Mouse (Mus musculus): Measurements from ENCODE around the gene Gramd1b.

DNA sequence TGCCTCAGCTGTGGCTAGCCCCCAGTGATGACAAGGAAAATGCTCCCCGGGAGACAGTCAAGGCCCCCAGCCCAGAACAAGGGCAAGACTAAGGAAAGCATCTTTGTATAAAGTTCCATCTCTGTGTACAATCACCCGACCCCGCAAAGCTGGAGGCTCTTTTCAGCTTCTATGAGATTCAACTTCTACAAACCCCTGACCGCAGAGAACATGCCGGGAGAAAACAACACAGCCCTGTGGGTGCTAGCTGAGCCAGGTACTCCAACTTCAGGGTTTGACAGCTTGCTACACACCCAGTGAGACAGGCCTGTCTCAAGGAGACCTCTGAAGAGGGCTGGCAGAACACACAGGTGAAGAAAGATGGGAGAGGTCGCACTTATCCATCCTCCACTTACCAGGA, 155.7 kb downstream of the Gramd1b start:
- no peak for TF ChIP-seq CTCF (IDR thresholded peaks at IDR 0.05; ENCODE audit: borderline replicate concordance, insufficient read depth, low read depth, low read length)
- TF ChIP-seq POLR2A (IDR thresholded peaks at IDR 0.05; ENCODE audit: borderline replicate concordance, insufficient read depth, low read length), result no peak
